ENCODE assay signal across 8 mouse cellular contexts in genomic region chr9:107667219-107667618, GRCm38 (mm10). TPM values are rescaled to one million over a fixed set of nuclear protein-coding genes. Genes with fewer than 3 reads are reported as not detected.
DNase-seq lines count a peak whose midpoint lies in the region; ATAC-seq lines count a peak whose summit lies in the region.

No protein-coding gene starts in this region.

- H3K4me3 ChIP-seq in erythroblast, embryonic 14.5 days (replicated peaks): peak overlapping the region; percentile 51
- peak overlapping the region; percentile 45 for H3K4me3 ChIP-seq in embryonic facial prominence, embryonic 12.5 days
- H3K4me3 ChIP-seq in heart, embryonic 11.5 days (ENCODE audit: low read depth, low read length): peak overlapping the region; percentile 40
- peak overlapping the region; percentile 37 for H3K4me3 ChIP-seq in kidney, embryonic 14.5 days (ENCODE audit: low read length)

- H3K9ac ChIP-seq in embryonic facial prominence, embryonic 12.5 days: peak overlapping the region; percentile 59
- H3K9ac ChIP-seq in heart, embryonic 11.5 days (ENCODE audit: low read depth, low read length): peak overlapping the region; percentile 52
- peak overlapping the region; percentile 47 for H3K9ac ChIP-seq in kidney, embryonic 14.5 days (ENCODE audit: low read depth, low read length)

- H3K4me1 ChIP-seq in erythroblast, embryonic 14.5 days (ENCODE audit: control insufficient read depth): no peaks in the 10 kb centered on the region
- peaks cover 38% of the 10 kb centered on the region for H3K4me1 ChIP-seq in embryonic facial prominence, embryonic 12.5 days
- H3K4me1 ChIP-seq in heart, embryonic 11.5 days (ENCODE audit: control insufficient read depth, insufficient read depth, low read length): peaks cover 46% of the 10 kb centered on the region
- peaks cover 41% of the 10 kb centered on the region for H3K4me1 ChIP-seq in kidney, embryonic 14.5 days (ENCODE audit: control insufficient read depth, insufficient read depth, low read length)

- under 1% methylated on average over 24 of the region's 24 CpGs for WGBS in embryonic facial prominence, embryonic 12.5 days
- 0% methylated on average over 24 of the region's 24 CpGs for WGBS in heart, embryonic 11.5 days (ENCODE audit: insufficient replicate concordance)
- under 1% methylated on average over 24 of the region's 24 CpGs for WGBS in kidney, embryonic 14.5 days

- DNase-seq in lung, postnatal 14 days: peak; percentile 51
- DNase-seq in skeletal muscle tissue, adult 2 months (ENCODE audit: low read depth, low spot score): peak; percentile 65
- no peak for DNase-seq in cerebellum, adult 8-10 months

- ATAC-seq in erythroblast, adult 5-6 weeks (replicated peaks; ENCODE audit: low FRiP score, poor library complexity, severe bottlenecking): no peak
- peak; percentile 82 for ATAC-seq in embryonic facial prominence, embryonic 12.5 days (ENCODE audit: insufficient number of reproducible peaks, insufficient read depth, low FRiP score, low TSS enrichment)
- ATAC-seq in heart, embryonic 11.5 days (replicated peaks; ENCODE audit: insufficient number of reproducible peaks, low FRiP score, low TSS enrichment): peak; percentile 80
- peak; percentile 87 for ATAC-seq in kidney, embryonic 14.5 days (ENCODE audit: low FRiP score, low TSS enrichment)

- no peak overlapping the region for H3K27ac ChIP-seq in embryonic facial prominence, embryonic 12.5 days
- H3K27ac ChIP-seq in heart, embryonic 11.5 days (ENCODE audit: low read depth, low read length): no peak overlapping the region
- no peak overlapping the region for H3K27ac ChIP-seq in kidney, embryonic 14.5 days (ENCODE audit: low read depth, low read length)

- H3K9me3 ChIP-seq in erythroblast, embryonic 14.5 days (ENCODE audit: control insufficient read depth, low read length): no peaks in the 10 kb centered on the region
- no peaks in the 10 kb centered on the region for H3K9me3 ChIP-seq in embryonic facial prominence, embryonic 12.5 days
- H3K9me3 ChIP-seq in heart, embryonic 11.5 days (replicated peaks; ENCODE audit: control insufficient read depth, low read length): no peaks in the 10 kb centered on the region
- no peaks in the 10 kb centered on the region for H3K9me3 ChIP-seq in kidney, embryonic 14.5 days (ENCODE audit: control insufficient read depth, low read length)

- peak overlapping the region; percentile 94 for H3K4me2 ChIP-seq in embryonic facial prominence, embryonic 12.5 days (replicated peaks)
- H3K4me2 ChIP-seq in heart, embryonic 11.5 days: peak overlapping the region; percentile 76
- peak overlapping the region; percentile 86 for H3K4me2 ChIP-seq in kidney, embryonic 14.5 days (replicated peaks; ENCODE audit: low read depth, low read length)

- no peaks in the 10 kb centered on the region; the same call in 1 of the 2 replicates for H3K36me3 ChIP-seq in erythroblast, embryonic 14.5 days (ENCODE audit: control insufficient read depth)
- H3K36me3 ChIP-seq in embryonic facial prominence, embryonic 12.5 days: no peaks in the 10 kb centered on the region
- no peaks in the 10 kb centered on the region for H3K36me3 ChIP-seq in heart, embryonic 11.5 days (ENCODE audit: control insufficient read depth, insufficient read depth, low read length)
- H3K36me3 ChIP-seq in kidney, embryonic 14.5 days (ENCODE audit: control insufficient read depth, insufficient read depth, low read length): no peaks in the 10 kb centered on the region

- peaks cover 67% of the 10 kb centered on the region for H3K27me3 ChIP-seq in erythroblast, embryonic 14.5 days (ENCODE audit: control insufficient read depth)
- H3K27me3 ChIP-seq in embryonic facial prominence, embryonic 12.5 days: peaks cover 26% of the 10 kb centered on the region
- H3K27me3 ChIP-seq in heart, embryonic 11.5 days (ENCODE audit: control insufficient read depth, insufficient read depth, low read length): peaks cover 18% of the 10 kb centered on the region
- H3K27me3 ChIP-seq in kidney, embryonic 14.5 days (ENCODE audit: control insufficient read depth, insufficient read depth, low read length): no peaks in the 10 kb centered on the region

RNA-seq across cellular contexts. Expression of gene Slc38a3, which starts 2.1 kb away (rescaled TPM):
- polyA plus RNA-seq in erythroblast, embryonic 14.5 days (2012): 0.02 and 0.05 TPM in 2 replicates
- not detected in 2 replicates for total RNA-seq in erythroblast, adult 5-6 weeks (2015; ENCODE audit: low replicate concordance)
- not detected in 2 replicates for total RNA-seq in erythroblast, adult 5-6 weeks (2017; ENCODE audit: low replicate concordance)
- 8.2 and 8.3 TPM in 2 replicates for polyA plus RNA-seq in embryonic facial prominence, embryonic 12.5 days (2016; fragmentation: Nextera tagmentation; extraction: Ambion mirVana)
- polyA plus RNA-seq in heart, embryonic 11.5 days (2014; fragmentation: Nextera tagmentation; extraction: Ambion mirVana): 2.8 and 3.3 TPM in 2 replicates
- 4.8 and 6.5 TPM in 2 replicates for polyA plus RNA-seq in kidney, embryonic 14.5 days (2014; fragmentation: Nextera tagmentation; extraction: Ambion mirVana)

RNA-seq across cellular contexts. Expression of gene Gnat1, which starts 12.3 kb away (rescaled TPM):
- not detected in 2 replicates for polyA plus RNA-seq in erythroblast, embryonic 14.5 days (2012)
- not detected in 2 replicates for total RNA-seq in erythroblast, adult 5-6 weeks (2015; ENCODE audit: low replicate concordance)
- total RNA-seq in erythroblast, adult 5-6 weeks (2017; ENCODE audit: low replicate concordance): not detected in 2 replicates
- polyA plus RNA-seq in embryonic facial prominence, embryonic 12.5 days (2016; fragmentation: Nextera tagmentation; extraction: Ambion mirVana): 1.4 and 3.0 TPM in 2 replicates
- polyA plus RNA-seq in heart, embryonic 11.5 days (2014; fragmentation: Nextera tagmentation; extraction: Ambion mirVana): 0.42 and 1.2 TPM in 2 replicates
- 4.7 and 5.3 TPM in 2 replicates for polyA plus RNA-seq in kidney, embryonic 14.5 days (2014; fragmentation: Nextera tagmentation; extraction: Ambion mirVana)

RNA-seq across cellular contexts. Expression of gene Gnai2, which starts 32.1 kb away (rescaled TPM):
- 75.1 and 87.2 TPM in 2 replicates for polyA plus RNA-seq in erythroblast, embryonic 14.5 days (2012)
- 183 and 189 TPM in 2 replicates for total RNA-seq in erythroblast, adult 5-6 weeks (2015; ENCODE audit: low replicate concordance)
- total RNA-seq in erythroblast, adult 5-6 weeks (2017; ENCODE audit: low replicate concordance): 162 and 183 TPM in 2 replicates
- polyA plus RNA-seq in embryonic facial prominence, embryonic 12.5 days (2016; fragmentation: Nextera tagmentation; extraction: Ambion mirVana): 439 and 443 TPM in 2 replicates
- polyA plus RNA-seq in heart, embryonic 11.5 days (2014; fragmentation: Nextera tagmentation; extraction: Ambion mirVana): 308 and 316 TPM in 2 replicates
- 386 and 445 TPM in 2 replicates for polyA plus RNA-seq in kidney, embryonic 14.5 days (2014; fragmentation: Nextera tagmentation; extraction: Ambion mirVana)

RNA-seq across cellular contexts. Expression of gene Sema3f, which starts 43.1 kb away (rescaled TPM):
- 0.08 TPM in 1 of 2 replicates, not detected in the other for polyA plus RNA-seq in erythroblast, embryonic 14.5 days (2012)
- total RNA-seq in erythroblast, adult 5-6 weeks (2015; ENCODE audit: low replicate concordance): not detected in 2 replicates
- total RNA-seq in erythroblast, adult 5-6 weeks (2017; ENCODE audit: low replicate concordance): not detected in 2 replicates
- 52.4 and 53.1 TPM in 2 replicates for polyA plus RNA-seq in embryonic facial prominence, embryonic 12.5 days (2016; fragmentation: Nextera tagmentation; extraction: Ambion mirVana)
- 4.6 and 5.8 TPM in 2 replicates for polyA plus RNA-seq in heart, embryonic 11.5 days (2014; fragmentation: Nextera tagmentation; extraction: Ambion mirVana)
- 32.4 and 38.4 TPM in 2 replicates for polyA plus RNA-seq in kidney, embryonic 14.5 days (2014; fragmentation: Nextera tagmentation; extraction: Ambion mirVana)

RNA-seq across cellular contexts. Expression of gene Sema3b, which starts 58.2 kb away (rescaled TPM):
- not detected in 2 replicates for polyA plus RNA-seq in erythroblast, embryonic 14.5 days (2012)
- not detected in 2 replicates for total RNA-seq in erythroblast, adult 5-6 weeks (2015; ENCODE audit: low replicate concordance)
- not detected in 2 replicates for total RNA-seq in erythroblast, adult 5-6 weeks (2017; ENCODE audit: low replicate concordance)
- polyA plus RNA-seq in embryonic facial prominence, embryonic 12.5 days (2016; fragmentation: Nextera tagmentation; extraction: Ambion mirVana): 3.8 and 6.9 TPM in 2 replicates
- 5.1 and 5.3 TPM in 2 replicates for polyA plus RNA-seq in heart, embryonic 11.5 days (2014; fragmentation: Nextera tagmentation; extraction: Ambion mirVana)
- polyA plus RNA-seq in kidney, embryonic 14.5 days (2014; fragmentation: Nextera tagmentation; extraction: Ambion mirVana): 6.4 and 9.5 TPM in 2 replicates
